Mouse (Mus musculus) hindbrain, postnatal 0 days (tissue): Measurements from ENCODE around the gene Nr3c2. TPM values are rescaled to one million over a fixed set of nuclear protein-coding genes. Genes with fewer than 3 reads are reported as not detected.

Experiments used
- ATAC-seq: fragments of 200-750 bp; cut with Nextera tagmentation; 2 replicates; pipeline ENCODE4 v1.8.0; 2017; ENCODE audit warnings: mild to moderate bottlenecking, moderate TSS enrichment, moderate library complexity
- DNase-seq: peaks from one replicate; pipeline ENCODE4 v3.0.0-alpha.2; 2015; ENCODE audit warnings: low spot score
- H3K27ac ChIP-seq: fragments of 300-500 bp; sonication (generic); 2 replicates; pipeline ENCODE4 v1.5.1; 2014; ENCODE audit warnings: mild to moderate bottlenecking
- H3K27me3 ChIP-seq: fragments of 300-500 bp; sonication (generic); 2 replicates; pipeline ENCODE4 v1.6.1; 2014; ENCODE audit warnings: low read length, mixed read lengths; ENCODE audit not compliant: insufficient read depth
- H3K36me3 ChIP-seq: fragments of 300-500 bp; sonication (generic); 2 replicates; pipeline ENCODE4 v1.6.1; 2014; ENCODE audit warnings: low read length, mixed read lengths; ENCODE audit not compliant: insufficient read depth
- H3K4me1 ChIP-seq: fragments of 300-500 bp; sonication (generic); 2 replicates; pipeline ENCODE4 v1.6.1; 2014; ENCODE audit warnings: antibody characterized with exemption, low read length, mixed read lengths; ENCODE audit not compliant: insufficient read depth
- H3K4me2 ChIP-seq: fragments of 300-500 bp; sonication (generic); 2 replicates; pipeline ENCODE4 v1.6.1; 2014; ENCODE audit warnings: low read depth, mild to moderate bottlenecking, low read length, moderate library complexity, mixed read lengths
- H3K4me3 ChIP-seq: fragments of 300-500 bp; sonication (generic); 2 replicates; pipeline ENCODE4 v1.5.1; 2014; ENCODE audit warnings: low read length
- H3K9ac ChIP-seq: fragments of 300-500 bp; sonication (generic); replicated peaks from 2 replicates; pipeline ENCODE4 v1.6.1; 2014; ENCODE audit warnings: mild to moderate bottlenecking, low read length, moderate library complexity, mixed read lengths
- H3K9me3 ChIP-seq: fragments of 300-500 bp; sonication (generic); 2 replicates; pipeline ENCODE4 v1.6.1; 2016; ENCODE audit warnings: low read length, mixed read lengths
- CTCF ChIP-seq: IDR thresholded peaks from 2 replicates; pipeline ENCODE4 v1.5.1; 2016; ENCODE audit warnings: antibody characterized with exemption, control low read depth, low read depth
- WGBS: fragments of 180-500 bp; shearing (Covaris S2); extraction: QIAGEN DNeasy Blood & Tissue Kit; methylation state at CpG from one replicate; pipeline ENCODE4 v1.1.7; 2014; 5-methylcytosine and 5-hydroxymethylcytosine counted together
- polyA plus RNA-seq: library from polyadenylated mRNA; unstranded; fragments of >200 nt; fragmentation: Nextera tagmentation; extraction: Ambion mirVana; gene quantifications from 2 replicates; pipeline ENCODE4 v1.2.1, GENCODE M21; 2015
- total RNA-seq: library from RNA; depleted of rRNA; stranded (reverse); fragments of >200 nt; gene quantifications from 2 replicates; pipeline ENCODE4 v1.2.3, GENCODE M21; 2014

The Nr3c2 gene
- total and polyA plus RNA-seq, 2 experiments from 2014 or later = 6.8 to 6.9 TPM

DNA sequence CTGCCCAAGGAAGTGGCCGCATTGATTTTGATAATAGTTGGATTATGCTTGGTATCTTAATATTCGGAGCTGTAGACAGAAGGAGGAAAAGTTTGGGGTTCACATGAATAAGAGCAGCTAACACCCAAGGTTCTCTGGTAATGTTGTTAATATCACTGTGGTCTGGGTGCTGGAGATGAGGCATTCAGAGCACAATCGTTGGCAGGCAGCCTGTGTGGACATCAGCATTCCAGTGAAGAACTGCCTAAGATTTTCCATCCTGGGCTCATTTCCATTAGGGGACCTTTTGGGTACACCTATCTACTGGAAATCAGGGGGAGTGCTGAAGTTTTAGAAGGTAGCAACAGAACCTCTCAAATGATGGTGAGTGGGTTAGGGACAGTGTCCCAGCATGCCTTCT lies 65.8 kb downstream of the Nr3c2 start:
- H3K27me3 ChIP-seq = no peaks in the 10 kb centered on the region
- no peak for ATAC-seq
- H3K4me2 ChIP-seq = no peak overlapping the region
- no peaks in the 10 kb centered on the region for H3K36me3 ChIP-seq
- TF ChIP-seq CTCF = no peak
- WGBS = 87% methylated on average over 3 of the region's 3 CpGs
- H3K4me1 ChIP-seq = no peaks in the 10 kb centered on the region; the same call in 1 of the 2 replicates
- H3K9me3 ChIP-seq = no peaks in the 10 kb centered on the region
- DNase-seq = no peak
- H3K4me3 ChIP-seq = no peak overlapping the region
- H3K27ac ChIP-seq = no peak overlapping the region
- no peak overlapping the region for H3K9ac ChIP-seq

- Histone ChIP-seq H3K9ac (no peak overlapping the region), H3K4me2 (no peak overlapping the region), H3K27me3 (no peaks in the 10 kb centered on the region), H3K36me3 (no peaks in the 10 kb centered on the region), H3K27ac (no peak overlapping the region), H3K4me3 (no peak overlapping the region), H3K9me3 (no peaks in the 10 kb centered on the region), H3K4me1 (peaks cover 5% of the 10 kb centered on the region; the same call in 1 of the 2 replicates)
- 86% methylated on average over 4 of the region's 4 CpGs for WGBS
- no peak for ATAC-seq
- no peak for TF ChIP-seq CTCF
- DNase-seq = no peak
Observed at GRCm38 (mm10) chr8:76971187-76971586, 71.9 kb downstream of the Nr3c2 start.

DNA sequence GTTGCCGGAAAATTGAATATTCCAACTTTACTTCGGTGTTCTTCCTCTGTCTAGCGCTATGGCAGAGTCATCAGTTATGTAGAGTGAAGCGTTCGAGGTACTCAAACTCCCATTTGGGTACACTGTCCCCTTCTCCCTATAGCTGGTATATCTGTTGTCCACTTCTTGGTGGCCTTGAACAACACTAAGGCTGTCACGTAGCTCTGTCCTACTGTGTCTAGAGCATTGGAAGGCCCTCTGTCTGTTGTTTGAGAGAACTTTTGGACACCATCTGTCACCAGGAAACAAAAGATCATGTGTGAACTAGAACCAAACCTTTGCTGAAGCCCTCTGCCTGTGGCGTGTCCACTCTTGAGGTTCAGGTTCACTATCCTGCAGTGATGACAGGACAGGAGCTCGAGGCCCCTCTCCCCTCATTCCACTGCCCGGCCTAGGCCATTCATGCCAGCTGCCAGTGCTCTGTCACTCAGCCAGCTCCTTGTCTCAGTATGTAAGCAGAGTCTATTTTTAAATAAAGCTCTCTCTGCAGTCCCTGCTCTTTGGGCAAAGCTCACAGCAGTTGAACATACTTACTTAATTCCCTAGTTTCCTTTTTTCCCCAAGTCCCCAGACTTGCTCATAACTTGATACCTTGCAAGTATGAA lies 72.6 kb downstream of the Nr3c2 start:
- Histone ChIP-seq H3K4me1 (0 out of 2 replicates have a peak, but pooled peaks cover 5% of the 10 kb centered on the region), H3K27ac (no peak overlapping the region), H3K27me3 (no peaks in the 10 kb centered on the region), H3K36me3 (no peaks in the 10 kb centered on the region), H3K9ac (no peak overlapping the region), H3K4me3 (no peak overlapping the region), H3K9me3 (no peaks in the 10 kb centered on the region), H3K4me2 (no peak overlapping the region)
- no peak for DNase-seq
- WGBS = 68% methylated on average over 9 of the region's 9 CpGs
- TF ChIP-seq CTCF = no peak
- no peak for ATAC-seq

DNA sequence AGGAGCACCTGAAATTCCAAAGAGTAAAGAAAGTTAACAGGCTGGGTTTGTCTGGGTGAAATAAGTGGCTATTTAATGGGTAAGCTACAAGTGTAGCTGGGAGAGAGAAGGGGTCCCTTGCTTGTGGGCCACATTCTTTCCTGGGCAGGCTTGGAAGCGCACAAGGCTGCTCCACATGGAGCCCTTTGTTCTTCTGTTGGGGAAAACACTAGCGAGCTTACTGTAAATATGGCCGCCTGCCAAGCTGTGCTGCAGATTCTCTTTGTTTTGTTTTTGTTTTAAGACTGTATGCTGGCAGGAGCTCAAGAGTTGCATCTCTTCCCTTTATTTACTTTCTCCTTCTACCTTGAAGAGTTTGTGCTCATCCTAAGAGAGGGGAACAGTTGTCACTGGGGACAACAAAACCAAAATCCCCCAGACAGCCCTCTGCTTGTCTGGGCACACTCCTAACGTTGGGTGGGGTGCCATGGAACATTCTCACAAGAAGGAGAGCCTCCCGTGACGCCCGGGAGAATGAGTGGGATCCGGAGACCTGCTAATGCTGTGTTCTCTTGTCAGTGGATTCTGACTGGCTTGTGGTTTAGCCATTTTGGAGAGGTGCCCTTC lies 73.8 kb downstream of the Nr3c2 start:
- 19% methylated on average over 8 of the region's 8 CpGs for WGBS
- H3K27me3 ChIP-seq = no peaks in the 10 kb centered on the region
- H3K36me3 ChIP-seq = no peaks in the 10 kb centered on the region
- peak overlapping the region; percentile 41; the same call in 1 of the 2 replicates for H3K27ac ChIP-seq
- 0 out of 2 replicates have a peak, but pooled peaks cover 5% of the 10 kb centered on the region for H3K4me1 ChIP-seq
- DNase-seq (peak; percentile 72), ATAC-seq (no peak)
- H3K4me3 ChIP-seq = no peak overlapping the region
- H3K9ac ChIP-seq = no peak overlapping the region
- 0 out of 2 replicates have a peak overlapping the region, but pooled peaks have one; percentile 16 for H3K4me2 ChIP-seq
- no peak for TF ChIP-seq CTCF
- no peaks in the 10 kb centered on the region for H3K9me3 ChIP-seq

DNA sequence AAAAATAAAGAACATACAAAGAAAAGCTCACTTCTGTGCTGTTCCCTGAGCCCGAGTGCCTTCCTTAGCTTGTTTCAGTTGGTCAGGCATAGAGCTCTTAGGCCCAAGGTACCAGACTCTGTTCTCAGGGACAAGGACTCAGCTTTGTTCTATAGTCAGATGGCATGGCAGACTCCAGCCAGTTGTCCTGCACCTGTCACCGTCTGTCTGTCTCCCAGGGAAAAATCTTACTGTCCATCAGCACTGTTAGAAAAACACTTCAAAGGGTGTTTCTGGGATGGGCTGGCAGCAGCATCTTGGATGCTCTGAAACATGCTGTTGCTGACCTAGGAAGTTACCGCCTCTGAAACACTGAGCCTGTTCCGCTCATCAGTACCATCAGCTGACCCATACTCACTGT lies 78.7 kb downstream of the Nr3c2 start:
- DNase-seq = no peak
- no peak for TF ChIP-seq CTCF
- Histone ChIP-seq H3K36me3 (no peaks in the 10 kb centered on the region), H3K27ac (no peak overlapping the region), H3K4me2 (no peak overlapping the region), H3K27me3 (no peaks in the 10 kb centered on the region), H3K4me1 (0 out of 2 replicates have a peak, but pooled peaks cover 2% of the 10 kb centered on the region), H3K9ac (no peak overlapping the region), H3K9me3 (peaks cover 6% of the 10 kb centered on the region; the same call in 1 of the 2 replicates), H3K4me3 (no peak overlapping the region)
- 84% methylated on average over 4 of the region's 4 CpGs for WGBS
- ATAC-seq = no peak

DNA sequence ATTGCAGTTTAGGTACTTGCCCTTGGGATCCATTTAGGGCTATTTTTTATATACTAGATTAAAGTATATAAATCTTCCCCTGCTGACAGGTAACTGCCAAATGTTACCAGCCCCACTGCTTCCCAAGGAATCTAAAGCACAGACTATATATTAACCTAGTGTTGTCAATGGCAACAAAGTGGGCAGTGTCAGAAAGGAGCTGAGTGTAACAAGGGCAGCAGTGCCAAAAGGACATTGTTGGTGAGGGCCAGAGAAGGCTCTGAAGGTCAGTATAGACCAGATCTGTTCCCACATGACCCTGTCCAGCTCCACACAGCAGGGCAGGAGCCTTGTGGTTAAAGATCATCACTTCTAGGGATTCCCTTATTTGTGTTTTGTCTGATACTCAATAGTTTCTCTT lies 84.8 kb downstream of the Nr3c2 start:
- ATAC-seq (no peak), DNase-seq (no peak)
- H3K9me3 ChIP-seq = peaks cover 6% of the 10 kb centered on the region; the same call in 1 of the 2 replicates
- H3K4me1 ChIP-seq = no peaks in the 10 kb centered on the region
- TF ChIP-seq CTCF = no peak
- H3K4me2 ChIP-seq = no peak overlapping the region
- no peaks in the 10 kb centered on the region for H3K27me3 ChIP-seq
- no peaks in the 10 kb centered on the region for H3K36me3 ChIP-seq
- H3K4me3 ChIP-seq = no peak overlapping the region
- H3K27ac ChIP-seq = no peak overlapping the region
- no peak overlapping the region for H3K9ac ChIP-seq

DNA sequence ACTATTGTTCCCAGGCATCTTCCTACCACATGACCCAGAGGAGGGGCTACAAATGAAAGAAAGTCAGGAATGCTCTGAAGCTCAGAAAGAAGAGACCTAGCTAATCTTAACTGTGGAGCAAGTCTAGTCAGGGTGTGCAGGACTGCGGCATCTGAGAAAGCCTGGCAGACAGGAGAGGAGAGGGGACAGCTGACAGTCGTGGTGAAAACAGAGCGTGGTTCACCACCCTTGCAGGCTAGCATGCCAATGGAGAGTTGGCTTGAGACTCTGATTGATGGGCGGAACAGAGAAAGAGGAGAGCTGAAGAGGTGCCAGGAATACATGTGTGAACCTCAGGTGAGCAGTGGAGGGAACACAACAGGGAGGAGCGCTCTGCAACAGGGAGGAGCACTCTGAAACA lies 85.6 kb downstream of the Nr3c2 start:
- Histone ChIP-seq H3K27ac (no peak overlapping the region), H3K4me1 (no peaks in the 10 kb centered on the region), H3K27me3 (no peaks in the 10 kb centered on the region), H3K36me3 (no peaks in the 10 kb centered on the region), H3K9me3 (peaks cover 6% of the 10 kb centered on the region; the same call in 1 of the 2 replicates), H3K9ac (no peak overlapping the region), H3K4me2 (no peak overlapping the region), H3K4me3 (no peak overlapping the region)
- 77% methylated on average over 5 of the region's 5 CpGs for WGBS
- ATAC-seq (no peak), DNase-seq (no peak)
- TF ChIP-seq CTCF = no peak
